Mouse (Mus musculus) embryo, embryonic 10 days (tissue): ENCODE data around the gene Sgsm1.
A peak's percentile ranks its signal among the peaks of the same experiment; 100 is the strongest.

Experiments
- DNase-seq: peaks from one replicate; pipeline ENCODE4 v3.0.0-alpha.2; 2015; ENCODE audit warnings: low spot score

Sgsm1 gene

DNA sequence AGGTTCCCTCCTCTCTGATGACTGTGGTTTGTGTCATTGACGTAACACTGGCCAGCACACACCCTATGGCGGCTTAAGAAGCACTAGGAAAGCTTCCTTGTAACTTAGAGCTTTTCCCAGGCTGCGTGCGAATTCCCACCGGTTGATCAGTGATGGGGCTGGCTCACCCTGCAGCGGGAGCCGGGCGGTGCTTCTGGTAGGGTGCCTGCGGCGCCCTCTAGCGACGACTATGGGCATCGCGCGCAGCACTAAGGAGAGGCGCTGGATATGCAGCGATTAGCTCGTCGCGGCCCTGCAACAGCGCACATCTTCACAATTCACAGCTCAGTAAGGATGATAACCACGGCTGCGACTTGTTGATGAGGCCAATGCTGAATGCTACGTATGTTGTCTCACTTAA lies 3.4 kb upstream of the Sgsm1 start:
- DNase-seq, result peak; percentile 89

DNA sequence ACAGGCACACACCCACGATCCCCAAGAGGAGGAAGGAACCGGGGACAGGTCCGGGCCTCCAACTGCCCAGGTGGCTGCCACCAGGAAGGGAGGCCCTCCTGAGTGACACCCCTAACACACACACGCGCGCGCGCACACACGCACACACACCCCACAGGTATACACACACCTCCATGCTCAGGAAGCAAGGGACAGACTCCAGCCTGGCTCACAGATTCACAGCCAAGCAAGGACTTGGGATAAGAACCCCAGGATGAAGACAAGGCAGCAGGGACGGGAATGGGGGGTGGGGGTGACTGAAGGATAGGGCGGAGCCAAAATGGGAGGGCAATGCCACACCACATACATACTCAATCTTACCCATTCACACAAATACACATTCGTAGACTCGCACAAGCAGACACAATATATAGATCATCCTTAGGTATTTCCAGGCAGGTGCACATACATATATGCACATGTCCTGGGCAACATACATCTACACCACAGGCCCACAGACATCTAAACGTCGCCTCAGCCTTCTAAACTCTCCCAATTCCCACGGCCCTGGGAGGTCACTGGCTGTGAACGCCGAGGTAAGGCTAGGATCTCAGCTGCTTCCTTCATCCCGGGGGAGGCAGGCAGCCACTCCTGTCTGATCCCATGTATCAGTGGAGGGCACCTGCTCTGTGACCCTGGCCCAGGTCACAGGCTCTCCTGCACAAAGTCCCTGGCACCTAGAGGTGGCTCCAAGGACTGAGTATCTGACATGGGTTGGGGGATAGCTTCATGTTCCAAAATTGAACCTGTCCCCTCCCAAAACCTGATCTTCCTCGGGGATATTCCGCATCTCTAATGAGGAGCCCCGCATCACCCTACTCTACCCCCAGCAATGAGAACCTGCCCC lies 852 bp downstream of the Sgsm1 start:
- DNase-seq, result no peak

DNA sequence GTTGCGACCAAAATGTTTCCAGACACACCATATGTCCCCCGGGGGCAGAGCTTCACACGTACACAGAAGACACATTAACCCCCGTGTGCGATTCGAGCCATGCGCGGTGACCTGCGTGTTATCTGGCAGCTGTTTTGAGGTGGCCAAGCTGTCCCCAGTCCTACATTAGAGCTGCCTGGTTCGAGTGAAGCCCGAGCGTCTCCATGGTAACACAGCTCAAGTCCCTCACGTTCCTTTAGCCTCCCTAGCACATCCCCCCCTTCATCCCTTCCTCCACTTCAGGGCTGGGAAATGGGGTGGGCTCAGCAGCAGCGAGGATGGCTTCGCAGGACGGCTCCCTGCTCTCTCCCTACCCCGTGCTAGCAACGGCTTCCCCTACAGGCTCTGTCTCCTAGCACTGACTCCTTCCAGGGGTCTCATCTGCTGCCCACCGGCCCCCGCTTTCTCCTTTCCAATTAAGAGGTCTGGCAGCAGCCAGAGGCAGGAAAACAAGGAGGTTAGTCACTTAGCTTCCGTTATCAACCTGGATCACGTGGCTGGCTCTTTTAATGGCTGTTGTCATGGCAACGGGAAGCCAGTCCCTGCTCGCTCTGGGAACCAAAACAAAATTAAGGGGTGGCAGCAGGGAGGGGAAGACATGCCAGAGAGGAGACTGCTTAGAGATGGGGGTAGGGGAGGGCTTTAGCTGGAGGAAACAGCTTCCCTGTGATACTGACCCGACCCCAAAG lies 3.7 kb downstream of the Sgsm1 start:
- DNase-seq, result peak; percentile 93

DNA sequence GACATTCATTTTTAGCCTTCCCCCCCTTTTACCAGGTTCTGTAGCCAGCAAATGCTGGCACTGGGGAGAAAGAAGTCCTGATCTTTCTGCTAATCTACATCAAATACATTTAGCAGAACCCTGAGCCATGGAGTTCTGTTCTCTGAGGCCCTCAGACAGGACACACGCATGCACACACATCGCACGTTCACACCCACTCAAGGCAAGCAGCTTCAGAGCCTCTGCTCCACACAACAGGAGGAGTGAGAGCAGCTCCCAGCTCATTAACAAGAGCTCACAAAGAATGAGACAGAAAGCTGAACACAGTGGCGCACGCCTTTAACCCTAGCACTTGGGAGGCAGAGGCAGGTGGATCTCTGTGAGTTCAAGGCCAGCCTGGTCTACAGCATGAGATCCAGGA lies 6.1 kb downstream of the Sgsm1 start:
- DNase-seq, result no peak

DNA sequence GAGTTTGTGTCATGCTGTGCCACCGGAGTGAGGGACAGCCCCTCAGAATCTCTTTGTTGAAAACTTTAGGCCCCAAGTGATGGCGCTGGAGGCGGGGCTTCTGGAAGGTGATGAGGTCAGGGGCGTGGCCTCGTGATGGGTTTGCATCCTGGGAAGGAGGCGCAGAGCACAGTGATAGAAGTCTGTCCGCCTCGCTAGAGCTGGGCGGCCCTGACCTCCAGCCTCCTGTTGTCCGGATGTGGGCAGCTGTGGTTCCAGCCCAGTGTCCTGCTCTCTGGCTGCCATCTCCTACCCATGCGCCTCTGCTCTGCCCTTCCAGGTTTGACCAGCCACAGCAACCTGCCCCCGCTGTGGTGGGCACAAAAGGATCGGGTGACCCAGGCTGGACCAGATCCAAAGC lies 8.7 kb downstream of the Sgsm1 start:
- peak; percentile 68 for DNase-seq

DNA sequence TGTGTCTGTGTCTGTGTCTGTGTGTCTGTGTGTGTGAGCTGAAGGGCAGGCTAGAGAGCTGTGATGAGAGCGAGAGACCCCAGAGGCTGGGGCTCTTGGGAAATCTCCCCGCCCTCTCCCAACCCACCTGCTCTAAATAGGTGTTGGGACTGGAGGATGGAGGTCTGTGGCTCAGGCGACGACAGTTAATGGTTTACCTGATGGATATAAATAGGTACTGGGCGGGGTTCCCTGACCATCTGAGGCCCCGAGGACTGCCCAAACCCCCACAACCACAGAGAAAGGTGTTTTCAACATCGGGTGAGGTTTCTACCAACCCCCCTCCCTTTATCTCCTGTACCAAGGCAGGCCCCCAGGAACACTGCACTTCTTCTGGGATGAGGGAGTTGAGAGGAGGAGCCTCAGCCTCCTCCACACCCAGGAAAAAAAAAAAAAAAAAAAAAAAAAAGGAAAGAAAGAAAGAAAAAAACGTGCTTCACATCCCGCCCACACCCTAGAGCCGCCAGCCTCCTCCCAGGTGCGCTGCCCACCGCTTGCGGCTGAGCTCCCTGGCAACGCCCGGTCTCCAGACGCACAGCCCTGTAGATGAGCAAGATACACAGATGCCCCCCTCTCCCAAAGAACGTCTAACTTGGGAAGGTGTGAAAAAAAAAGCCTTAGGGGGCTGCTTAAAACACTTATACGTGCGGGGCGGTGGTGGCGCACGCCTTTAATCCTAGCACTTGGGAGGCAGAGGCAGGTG lies 10.3 kb downstream of the Sgsm1 start:
- DNase-seq, result no peak

DNA sequence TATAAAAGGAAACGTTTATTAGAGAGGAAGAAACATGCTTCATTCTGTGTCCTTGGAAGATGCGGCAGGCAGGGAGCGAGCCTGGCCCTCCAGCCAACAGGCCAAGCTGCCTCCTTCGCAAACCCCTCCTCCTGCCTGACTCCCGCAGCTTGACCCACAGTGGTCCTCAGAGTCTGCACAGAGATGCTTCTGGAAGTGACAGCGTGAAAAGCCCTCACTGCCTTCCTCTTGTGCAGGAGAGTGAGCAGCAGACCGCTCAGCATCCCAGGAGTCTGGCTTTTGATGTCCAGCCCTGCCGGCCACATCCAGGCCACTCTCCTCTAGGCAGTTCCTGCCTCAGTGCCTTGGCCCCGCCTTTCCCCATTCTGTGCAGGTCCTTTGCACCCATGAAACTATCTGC lies 11.2 kb downstream of the Sgsm1 start:
- no peak for DNase-seq

DNA sequence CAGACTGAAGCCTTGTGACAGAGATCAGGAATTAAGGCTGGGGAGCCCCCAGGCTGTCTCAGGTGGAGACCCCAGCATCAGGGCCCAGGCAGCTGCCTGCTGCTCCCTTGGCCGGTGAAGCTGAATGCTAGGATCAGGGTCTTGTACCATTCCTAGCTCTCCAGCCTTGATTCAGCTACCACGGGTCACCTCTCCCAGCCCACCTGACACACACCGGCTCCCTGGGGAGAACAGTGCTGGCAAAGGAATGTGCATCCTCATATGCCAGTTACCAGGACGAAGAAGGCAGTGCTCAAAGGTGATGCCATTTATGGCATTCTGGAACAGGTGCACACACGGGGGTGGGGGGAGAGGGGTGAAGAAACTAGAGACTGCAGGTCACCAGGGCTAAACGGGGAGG lies 11.8 kb downstream of the Sgsm1 start:
- no peak for DNase-seq

DNA sequence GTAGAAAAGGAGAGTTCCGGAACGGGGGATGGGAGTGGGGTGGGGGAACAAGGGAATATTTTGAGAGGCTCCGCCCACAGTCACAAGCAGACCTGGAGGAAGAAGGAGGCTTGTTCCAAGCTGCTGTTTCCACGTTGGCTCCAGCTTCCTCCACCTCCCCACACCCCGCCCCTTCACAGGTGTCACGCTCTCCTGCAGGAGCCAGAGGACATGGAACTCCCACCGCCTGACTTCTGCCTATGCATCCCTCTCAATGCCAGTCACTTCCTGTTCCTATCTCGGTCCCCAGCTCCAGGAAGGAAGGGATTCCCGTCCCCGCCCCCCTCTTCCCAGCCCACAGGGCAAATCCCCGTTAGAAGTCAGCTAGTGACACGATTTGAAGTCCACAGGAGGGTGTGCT lies 12.5 kb downstream of the Sgsm1 start:
- no peak for DNase-seq

DNA sequence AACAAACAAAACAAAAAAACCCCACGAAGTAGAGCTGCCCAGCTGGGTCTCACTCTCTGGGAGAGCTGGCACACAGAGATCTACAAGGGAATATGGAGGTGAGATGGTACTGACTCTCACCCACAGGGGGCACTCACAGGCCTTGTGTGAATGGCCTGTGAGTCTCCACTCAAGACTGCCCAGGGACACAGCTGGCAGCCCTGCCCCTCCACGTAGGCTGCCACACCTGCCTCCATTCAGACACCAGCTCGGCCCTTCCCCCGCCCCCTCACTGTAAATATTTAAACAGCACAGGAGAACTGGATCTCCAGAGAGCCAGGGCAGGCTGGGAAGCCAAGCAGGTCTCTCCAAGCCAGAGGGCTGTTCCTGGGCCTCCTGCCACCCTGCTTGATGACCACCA lies 14.8 kb downstream of the Sgsm1 start:
- DNase-seq, result no peak

DNA sequence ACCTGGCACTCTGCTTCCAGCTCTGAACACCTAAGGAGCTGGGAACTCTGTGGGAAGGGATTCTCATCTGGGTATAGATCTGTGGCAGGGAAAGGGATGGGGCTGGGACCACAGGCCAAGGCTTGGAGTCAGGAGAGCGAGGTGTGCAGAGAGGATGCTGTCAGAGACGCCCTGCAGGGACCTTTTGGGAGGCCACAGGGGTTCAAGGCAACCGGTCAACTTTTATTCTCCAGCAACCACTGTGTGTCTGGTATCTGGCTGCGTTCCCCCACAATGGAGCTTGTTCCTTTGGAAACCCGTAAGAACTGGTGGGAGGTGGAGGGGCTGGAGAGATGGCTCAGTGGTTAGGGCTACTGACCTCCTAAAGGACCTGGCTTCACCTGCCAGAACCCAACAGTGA lies 16.0 kb downstream of the Sgsm1 start:
- DNase-seq, result no peak

DNA sequence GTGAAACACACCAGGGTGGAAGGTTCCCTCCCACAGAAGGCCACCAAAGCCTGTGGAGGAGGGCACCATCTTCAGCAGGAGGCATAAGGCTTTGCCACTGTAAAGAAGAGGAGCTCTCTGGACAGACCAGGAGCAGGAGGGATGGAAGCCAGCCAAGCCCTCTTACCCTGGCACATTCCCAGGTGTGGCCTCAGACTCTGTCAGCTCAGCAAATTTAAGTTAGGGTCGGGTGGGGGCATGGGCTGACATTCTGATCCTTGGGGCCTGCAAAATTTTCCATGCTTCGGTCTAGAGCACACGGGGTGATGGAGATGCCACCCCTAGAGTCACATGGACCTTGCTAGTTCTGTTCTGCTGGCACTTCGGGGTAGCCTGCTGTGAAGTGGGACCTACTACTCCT lies 17.1 kb downstream of the Sgsm1 start:
- DNase-seq, result no peak

DNA sequence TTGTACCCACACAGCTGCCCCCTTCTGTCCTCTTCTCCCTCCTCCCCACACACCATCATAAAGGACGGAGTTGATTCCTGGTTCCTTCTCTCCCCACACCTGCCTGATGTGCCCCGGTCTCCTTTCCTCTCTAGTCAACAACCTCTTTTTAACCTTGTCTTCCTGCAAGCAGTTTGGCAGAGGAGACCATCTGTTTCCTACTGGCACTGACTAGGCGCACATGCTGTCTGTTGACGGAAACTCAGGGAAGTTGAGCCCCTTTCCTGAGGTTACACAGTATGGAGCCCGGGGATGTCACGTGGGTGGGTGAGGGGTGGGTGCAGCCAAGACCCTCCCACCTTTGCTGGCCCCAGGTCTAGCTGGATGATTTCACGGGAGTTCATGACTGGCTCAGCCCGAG lies 17.8 kb downstream of the Sgsm1 start:
- DNase-seq, result no peak

DNA sequence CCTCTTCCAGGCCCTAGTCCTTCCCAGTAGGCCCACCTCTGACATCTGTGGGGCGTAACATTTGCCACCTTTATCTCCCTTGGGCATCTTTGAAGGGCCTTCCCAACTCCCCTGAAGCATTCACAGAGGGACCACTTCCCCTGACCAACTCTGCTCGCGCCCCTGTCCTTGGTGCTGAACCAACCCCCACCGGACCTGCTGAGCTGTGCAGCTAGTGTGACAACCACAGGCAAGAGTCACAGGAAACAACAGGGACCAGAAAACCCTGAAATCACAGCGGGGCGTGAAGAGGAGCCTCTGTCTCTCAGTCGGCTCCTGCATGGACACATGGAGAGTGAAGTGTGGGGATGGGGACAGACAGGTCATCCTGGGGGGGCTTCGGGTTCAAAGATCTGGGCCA lies 18.4 kb downstream of the Sgsm1 start:
- peak; percentile 80 for DNase-seq

DNA sequence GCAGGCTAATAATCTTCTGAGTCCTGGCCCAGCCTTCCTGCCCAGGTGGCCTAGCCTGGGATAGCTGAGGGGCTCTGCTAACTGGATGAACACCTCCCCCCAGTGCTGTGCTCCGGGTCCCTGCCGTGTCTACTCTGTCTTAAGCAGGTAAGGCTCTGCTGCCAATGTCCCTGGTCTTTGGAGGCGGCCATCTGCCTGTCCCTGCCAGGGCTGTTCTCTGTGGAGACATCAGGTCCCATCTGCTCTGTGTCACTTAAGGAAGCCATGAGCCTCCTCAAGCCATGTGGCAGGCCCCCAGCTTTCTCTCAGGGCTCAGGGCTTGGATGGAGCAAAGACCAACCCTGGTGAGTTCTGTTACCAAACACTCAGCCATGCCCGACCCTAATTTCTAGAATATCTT lies 19.5 kb downstream of the Sgsm1 start:
- DNase-seq, result no peak

DNA sequence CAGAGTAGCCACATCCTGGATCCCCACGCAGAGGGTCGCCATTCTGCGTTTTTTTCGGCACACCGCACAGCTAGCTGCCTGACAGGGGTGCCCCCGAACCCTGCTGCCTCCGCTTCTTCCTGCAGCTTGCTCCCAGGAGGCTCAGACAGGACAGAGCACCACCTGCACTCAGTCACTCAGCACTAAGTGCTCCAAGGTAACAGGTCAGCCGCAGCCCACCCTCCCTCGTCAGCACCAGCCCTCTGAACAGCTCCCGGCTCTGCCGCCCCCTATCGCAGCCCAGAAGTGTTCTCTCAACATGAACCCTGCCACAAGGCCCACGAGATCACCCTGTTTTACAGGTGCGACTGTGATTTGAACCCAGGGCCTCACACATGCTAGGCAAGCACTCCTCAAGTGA lies 20.4 kb downstream of the Sgsm1 start:
- no peak for DNase-seq

DNA sequence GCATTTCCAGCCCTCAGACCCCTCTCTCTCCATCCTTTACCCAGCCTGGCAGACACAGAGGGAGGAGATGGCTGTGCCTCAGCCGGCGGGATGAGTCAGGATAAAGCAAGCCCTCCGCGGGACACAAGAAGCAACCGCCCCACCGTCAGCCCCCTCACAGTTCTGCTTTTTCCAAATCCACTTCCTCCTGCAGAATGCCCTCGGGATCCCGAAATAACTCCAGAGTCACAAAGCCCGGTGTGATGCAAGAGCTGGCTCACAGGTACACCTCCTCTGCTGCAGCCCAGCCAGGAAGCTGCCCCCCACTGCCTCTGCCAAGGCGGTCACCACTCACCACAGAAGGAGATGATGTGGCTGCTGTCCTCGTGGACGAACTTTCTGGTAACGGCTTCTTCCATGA lies 22.1 kb downstream of the Sgsm1 start:
- DNase-seq, result no peak

DNA sequence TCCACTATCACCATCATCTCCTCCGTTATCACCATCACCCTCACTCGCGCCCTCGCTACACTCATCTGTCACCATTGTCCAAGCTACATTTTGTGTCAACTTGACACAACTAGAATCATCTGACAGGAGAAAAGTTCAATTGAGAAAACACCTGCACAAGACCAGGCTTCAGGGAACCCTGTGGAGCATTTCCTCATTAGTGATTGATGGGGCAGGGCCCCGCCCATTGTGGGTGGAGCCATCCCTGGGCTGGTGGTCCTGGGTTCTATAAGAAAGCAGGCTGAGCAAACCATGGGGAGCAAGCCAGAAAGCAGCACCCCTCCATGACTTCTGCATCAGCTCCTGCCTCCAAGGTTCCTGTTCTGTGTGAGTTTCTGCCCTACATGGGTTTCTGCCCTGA lies 22.8 kb downstream of the Sgsm1 start:
- no peak for DNase-seq

DNA sequence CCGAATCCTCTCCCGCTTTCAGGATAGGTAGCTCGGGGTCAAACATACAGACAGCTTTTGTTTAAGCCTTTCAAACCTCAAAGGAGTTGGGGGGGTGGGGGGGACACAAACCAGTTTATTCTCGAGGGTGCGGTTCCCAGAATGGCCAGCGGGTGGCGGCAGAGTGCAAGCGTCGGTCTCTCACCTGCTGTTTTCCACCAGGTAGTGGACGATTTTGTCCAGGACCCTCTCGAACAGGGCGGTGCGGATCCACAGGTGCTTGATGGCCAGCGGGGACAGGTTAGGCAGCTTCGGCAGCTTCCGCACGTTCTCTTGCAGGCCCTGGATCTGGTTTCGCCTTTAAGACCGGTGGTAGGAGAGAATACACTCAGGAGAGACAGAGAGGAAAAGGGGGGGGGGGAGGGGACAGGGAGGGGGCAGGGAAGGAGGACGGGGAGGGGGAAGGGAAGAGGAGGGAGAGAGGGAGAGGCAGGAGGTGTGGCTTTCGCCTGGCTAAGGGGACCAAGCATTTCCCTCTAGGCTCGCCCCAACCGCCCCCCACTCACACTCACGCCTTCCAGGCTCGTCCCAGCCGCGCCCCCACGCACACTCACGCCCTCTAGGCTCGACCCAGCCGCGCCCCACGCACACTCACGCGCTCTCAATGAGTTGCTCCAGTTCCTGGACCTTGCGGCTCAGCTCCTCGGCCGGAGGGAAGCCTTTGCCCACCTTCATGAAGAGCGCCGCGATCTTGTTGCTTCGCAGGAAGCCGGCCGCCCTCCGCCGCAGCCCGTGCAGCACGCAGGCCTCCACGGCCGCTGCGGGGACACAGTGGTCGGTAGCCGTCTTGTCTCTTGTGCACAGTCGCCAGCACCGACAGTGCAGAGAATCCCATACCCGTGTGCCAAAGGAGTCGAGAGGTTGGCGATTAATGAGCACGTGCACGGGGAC lies 23.7 kb downstream of the Sgsm1 start:
- DNase-seq, result peak; percentile 57

DNA sequence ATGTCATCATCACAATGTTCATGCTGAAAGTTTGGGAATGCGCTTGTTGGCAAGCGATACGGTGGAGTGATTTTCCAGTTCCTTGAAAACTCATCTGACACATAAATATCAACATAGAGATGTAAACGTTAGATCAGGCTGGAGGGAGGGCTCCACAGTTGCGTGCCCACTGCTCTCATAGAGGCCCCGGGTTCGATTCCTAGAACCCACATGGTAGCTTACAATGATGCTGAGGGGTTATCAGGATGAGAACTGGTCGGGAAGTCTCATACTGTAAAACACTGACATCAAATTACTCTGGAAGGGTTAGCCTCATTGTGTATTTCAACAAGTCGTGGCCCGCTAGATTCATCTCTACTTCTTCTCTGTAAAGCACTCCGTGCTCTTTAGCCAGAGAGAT lies 24.5 kb downstream of the Sgsm1 start:
- DNase-seq, result no peak

DNA sequence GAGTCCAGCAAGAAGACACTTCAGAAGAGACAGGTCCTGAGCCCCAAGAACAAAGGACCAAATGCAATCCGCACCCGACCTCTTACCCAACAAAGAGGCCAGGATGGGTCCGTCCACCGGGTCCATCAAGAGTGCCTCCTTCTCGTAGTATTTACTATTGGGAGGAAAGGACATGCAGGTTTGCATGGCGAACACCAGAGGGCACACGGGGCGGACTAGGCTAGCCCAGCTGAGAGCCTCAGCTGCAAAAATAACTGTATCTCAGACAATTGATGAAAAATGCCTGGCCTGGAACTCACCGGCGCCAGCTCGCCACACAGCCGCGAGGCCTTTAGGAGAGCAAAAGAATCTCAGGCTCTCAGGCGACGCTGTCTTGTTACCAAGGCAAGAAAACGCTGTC lies 25.0 kb downstream of the Sgsm1 start:
- DNase-seq, result no peak

DNA sequence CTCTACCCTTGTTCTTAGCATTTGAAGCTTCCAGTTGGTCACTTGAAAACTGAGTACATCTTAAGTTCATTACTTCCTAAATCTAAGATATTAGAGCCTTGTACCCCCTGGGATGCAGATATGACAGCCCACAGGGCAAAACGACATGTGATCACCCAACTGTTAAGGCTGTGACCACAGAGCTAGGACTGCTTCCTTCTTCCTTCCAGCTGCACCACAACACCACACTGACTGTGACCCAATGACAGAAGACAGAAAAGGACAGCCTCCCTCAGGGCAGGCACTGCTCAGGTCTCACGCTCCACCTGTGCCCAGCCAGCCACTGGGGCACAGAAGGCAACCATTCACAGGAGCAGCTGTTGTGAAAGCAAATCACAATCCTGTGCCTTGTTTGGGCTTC lies 26.9 kb downstream of the Sgsm1 start:
- DNase-seq, result no peak
